Mouse (Mus musculus): Measurements from ENCODE around the gene Gpatch11. TPM values are rescaled to one million over a fixed set of nuclear protein-coding genes. Genes with fewer than 3 reads are reported as not detected.
A peak's percentile ranks its signal among the peaks of the same experiment; 100 is the strongest.

The Gpatch11 gene
- total RNA-seq, 2 experiments from 2014 or later, result 25.0 to 30.6 TPM

- no peak for DNase-seq
Observed at GRCm38 (mm10) chr17:78894991-78895390, 59.6 kb downstream of the Gpatch11 start.

DNA sequence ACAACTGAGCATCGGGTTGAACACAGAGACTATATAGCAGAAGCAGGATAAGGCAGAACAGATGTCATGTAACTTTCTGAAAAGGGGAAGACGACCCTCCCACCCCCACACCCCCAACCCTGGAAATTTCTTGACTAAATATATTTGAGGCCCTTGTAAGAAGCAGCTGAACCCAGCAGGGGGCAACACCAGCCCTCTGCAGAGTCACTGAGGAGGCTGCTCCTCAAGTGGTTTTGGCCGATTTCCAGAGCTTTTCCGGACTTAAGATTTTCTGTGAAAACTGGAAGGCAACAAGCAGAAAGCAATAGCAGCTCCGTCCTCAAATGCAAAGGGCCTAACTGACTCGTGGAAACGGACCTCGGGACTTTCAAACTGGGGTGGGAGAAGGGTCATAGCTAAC lies 60.0 kb downstream of the Gpatch11 start:
- DNase-seq, result peak; percentile 50 to 54

Other genes with a start within 250 kb of the Gpatch11 start
- gene Strn, start 98.4 kb upstream of the Gpatch11 start, total RNA-seq (2021), result 10 to 100 TPM; 22.5 to 23.0 TPM
- gene Heatr5b, start 203 bp upstream of the Gpatch11 start, total RNA-seq (2021), result 10 to 100 TPM; 39.5 to 46.3 TPM
- 1 to 10 TPM; 9.3 to 9.6 TPM for gene Eif2ak2, start 47.0 kb downstream of the Gpatch11 start, total RNA-seq (2021)
- gene Sult6b1, start 71.4 kb downstream of the Gpatch11 start, total RNA-seq (2021), result not detected
- 10 to 100 TPM; 69.4 to 71.8 TPM for gene Cebpzos, start 80.9 kb downstream of the Gpatch11 start, total RNA-seq (2021)
- 10 to 100 TPM; 22.1 to 24.4 TPM for gene Cebpz, start 101.5 kb downstream of the Gpatch11 start, total RNA-seq (2021)
- 10 to 100 TPM; 41.2 to 51.6 TPM for gene Ndufaf7, start 101.6 kb downstream of the Gpatch11 start, total RNA-seq (2021)
- gene Prkd3, start 185.2 kb downstream of the Gpatch11 start, total RNA-seq (2021), result 10 to 100 TPM; 15.9 to 16.0 TPM
- gene Qpct, start 216.3 kb downstream of the Gpatch11 start, total RNA-seq (2021), result 1 to 10 TPM; 3.9 to 5.3 TPM

Data from heart, adult 18-20 months (tissue).